Mouse (Mus musculus): ENCODE measurements at regions not wholly inside any gene's neighbourhood (a gene's known extent, or its start where the extent isn't known, plus 50 kb on each side); places are given as distances from the start of the nearest gene placed in this dataset.
"Not testable (repeated sequence)": the region's sequence is repeated elsewhere in the genome, so short reads cannot be mapped to it uniquely, and the experiment has no call there.

- DNase-seq, result not testable (repeated sequence)
These were observed 269.0 kb downstream of the Ankrd7 start for GRCm38 (mm10) chr6:19135166-19135565.

GRCm38 (mm10) chr6:19163492-19163891 is 297.4 kb downstream of the Ankrd7 start:
- peak; percentile 46 for DNase-seq

- DNase-seq, result peak; percentile 50
These were observed 298.1 kb downstream of the Ankrd7 start for GRCm38 (mm10) chr6:19164181-19164580.

Measured in cerebellum, adult 8-10 months (tissue).